Mouse (Mus musculus) A20 (cell line): ENCODE results near the gene Fam171a2.
"Not testable (repeated sequence)": the region's sequence is repeated elsewhere in the genome, so short reads cannot be mapped to it uniquely, and the experiment has no call there.

Experiments used
- DNase-seq: peaks from one replicate; pipeline ENCODE4 v3.0.0-alpha.2; 2011; ENCODE audit warnings: low read depth, low spot score

Gene Fam171a2

GRCm38 (mm10) chr11:102395250-102395649 is 52.2 kb downstream of the Fam171a2 start:
- no peak for DNase-seq

GRCm38 (mm10) chr11:102394421-102395124 is 52.9 kb downstream of the Fam171a2 start:
- DNase-seq = no peak

- DNase-seq = no peak
Observed at GRCm38 (mm10) chr11:102393719-102394420, 53.6 kb downstream of the Fam171a2 start.

GRCm38 (mm10) chr11:102393238-102393634 is 54.2 kb downstream of the Fam171a2 start, which contains the start of gene Rundc3a:
TSS of gene Rundc3a (plus strand) at chr11:102393403.
- peak; percentile 78 for DNase-seq

- no peak for DNase-seq
Observed at GRCm38 (mm10) chr11:102392441-102393237, 54.8 kb downstream of the Fam171a2 start.

GRCm38 (mm10) chr11:102389436-102389835 is 58.0 kb downstream of the Fam171a2 start:
- DNase-seq = not testable (repeated sequence)
